Mouse (Mus musculus): ENCODE measurements around the gene Srpk2. TPM values are rescaled to one million over a fixed set of nuclear protein-coding genes. Genes with fewer than 3 reads are reported as not detected.
"Not testable (repeated sequence)": the region's sequence is repeated elsewhere in the genome, so short reads cannot be mapped to it uniquely, and the experiment has no call there.

Gene Srpk2
- polyA plus RNA-seq, 1 experiment, result 166 TPM

DNA sequence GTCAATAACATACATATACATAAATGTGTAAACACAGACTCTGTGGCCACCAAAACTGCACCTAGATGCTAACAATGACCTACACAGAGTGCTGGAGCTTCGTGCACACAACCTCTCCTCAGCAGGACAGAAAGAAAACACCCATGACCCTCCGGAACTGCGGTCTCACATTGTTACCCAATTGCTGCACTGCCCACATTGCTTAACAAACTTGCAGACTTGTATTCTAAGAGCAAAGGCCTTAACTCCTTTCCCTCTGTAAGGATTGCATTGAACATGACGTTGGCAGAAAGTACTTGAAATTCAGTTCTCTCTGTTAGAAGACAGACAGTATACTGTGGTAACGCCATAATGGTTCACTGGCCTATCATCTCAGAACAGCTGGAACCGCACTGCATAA lies 118.0 kb downstream of the Srpk2 start:
- TF ChIP-seq CTCF (IDR thresholded peaks at IDR 0.05; ENCODE audit: insufficient read depth, low read depth, low read length) (no peak), POLR2A (IDR thresholded peaks at IDR 0.05; ENCODE audit: insufficient read depth, low read depth, low read length) (no peak)

DNA sequence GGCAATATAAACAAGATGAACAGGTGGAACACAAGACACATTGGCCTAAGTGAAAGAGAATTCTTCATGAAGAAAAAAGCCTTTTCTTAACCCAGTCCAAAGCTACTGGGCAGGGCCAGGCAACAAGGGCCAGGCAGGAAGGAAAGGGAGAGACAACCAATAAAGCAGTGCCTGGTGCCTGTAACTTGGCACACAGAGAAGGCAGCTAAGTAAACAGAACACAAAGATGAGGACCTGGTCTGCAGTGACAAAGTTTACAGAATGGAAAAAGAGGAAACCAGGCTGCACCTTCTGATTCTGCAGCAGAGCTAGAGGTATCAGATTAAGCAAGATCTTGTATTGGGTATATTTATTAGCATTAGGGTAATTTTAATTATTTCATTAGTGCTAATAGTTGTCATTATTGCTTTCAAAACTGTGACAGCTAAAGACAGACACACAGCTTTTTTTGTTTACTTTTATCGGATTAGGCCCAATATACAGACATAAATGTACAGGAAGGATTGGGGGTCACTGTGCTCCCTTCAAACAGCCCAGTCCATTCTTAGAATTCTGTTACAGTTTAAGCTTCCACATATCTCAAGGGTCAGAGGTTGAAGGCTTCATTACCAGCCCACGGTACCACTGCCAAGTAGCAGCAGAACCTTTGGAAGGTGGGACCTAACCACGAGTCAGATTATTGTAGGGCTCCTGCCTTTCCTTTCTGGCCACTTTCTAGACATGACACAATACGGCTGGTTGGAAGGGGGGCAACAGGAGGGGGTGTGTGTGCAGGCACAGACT lies 121.9 kb downstream of the Srpk2 start:
- 72% methylated on average over 4 of the region's 4 CpGs for WGBS
- H3K4me3 ChIP-seq (ENCODE audit: insufficient read depth, low read depth, low read length), result no peak overlapping the region

More for the DNA sequence above, 118.0 kb downstream of the Srpk2 start:
- no peaks in the 10 kb centered on the region for H3K4me1 ChIP-seq (ENCODE audit: control insufficient read depth, insufficient read depth, low read length)
- 80% methylated on average over 6 of the region's 6 CpGs for WGBS
- H3K27ac ChIP-seq (ENCODE audit: insufficient read depth, low read depth, low read length), result no peak overlapping the region
- no peak overlapping the region for H3K4me3 ChIP-seq (ENCODE audit: insufficient read depth, low read depth, low read length)

DNA sequence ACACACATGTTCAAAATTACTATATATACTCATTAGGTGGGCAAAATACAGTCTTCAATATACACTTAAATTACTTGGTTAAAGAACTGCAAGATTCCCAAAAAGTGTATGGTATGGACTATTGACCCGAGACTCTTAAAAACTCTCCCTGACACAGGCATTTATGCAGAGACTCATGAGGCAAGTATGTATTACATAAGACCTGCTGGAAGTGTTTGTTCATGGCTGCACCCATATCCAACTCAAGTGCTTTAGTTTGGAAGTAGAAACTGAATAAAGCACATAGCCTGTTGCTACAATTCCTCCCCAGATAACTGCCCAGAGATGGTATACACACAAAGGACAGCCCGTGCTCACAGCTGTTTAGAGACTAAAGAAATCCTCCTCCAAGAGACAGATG lies 123.2 kb downstream of the Srpk2 start:
- Histone ChIP-seq H3K27ac (ENCODE audit: insufficient read depth, low read depth, low read length) (no peak overlapping the region), H3K4me1 (ENCODE audit: control insufficient read depth, insufficient read depth, low read length) (no peaks in the 10 kb centered on the region), H3K4me3 (ENCODE audit: insufficient read depth, low read depth, low read length) (no peak overlapping the region)
- no peak for TF ChIP-seq CTCF (IDR thresholded peaks at IDR 0.05; ENCODE audit: insufficient read depth, low read depth, low read length)
- TF ChIP-seq POLR2A (IDR thresholded peaks at IDR 0.05; ENCODE audit: insufficient read depth, low read depth, low read length), result no peak
- 89% methylated on average over 2 of the region's 2 CpGs for WGBS

More for the DNA sequence above, 121.9 kb downstream of the Srpk2 start:
- no peaks in the 10 kb centered on the region for H3K4me1 ChIP-seq (ENCODE audit: control insufficient read depth, insufficient read depth, low read length)
- no peak for TF ChIP-seq CTCF (IDR thresholded peaks at IDR 0.05; ENCODE audit: insufficient read depth, low read depth, low read length)
- TF ChIP-seq POLR2A (IDR thresholded peaks at IDR 0.05; ENCODE audit: insufficient read depth, low read depth, low read length), result no peak
- H3K27ac ChIP-seq (ENCODE audit: insufficient read depth, low read depth, low read length), result no peak overlapping the region

DNA sequence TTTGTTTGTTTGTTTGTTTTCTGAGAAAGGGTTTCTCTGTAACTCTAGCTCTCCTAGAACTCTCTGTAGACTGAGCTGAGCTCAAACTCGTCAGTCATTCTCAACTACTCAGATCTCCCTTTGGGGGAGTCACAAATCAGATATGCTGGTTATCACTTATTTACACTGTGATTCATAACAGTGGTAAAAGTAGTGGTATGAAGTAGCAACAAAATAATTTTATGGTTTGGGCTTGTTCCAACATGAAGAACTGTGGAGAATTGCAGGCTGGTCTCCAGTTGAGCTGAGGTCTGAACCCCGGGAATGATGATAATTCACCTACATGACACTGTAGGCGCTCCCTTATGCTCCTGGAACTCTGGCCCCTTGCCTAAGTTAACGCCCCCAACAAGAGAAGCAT lies 124.2 kb downstream of the Srpk2 start:
- no peak overlapping the region for H3K27ac ChIP-seq (ENCODE audit: insufficient read depth, low read depth, low read length)
- no peak overlapping the region for H3K4me3 ChIP-seq (ENCODE audit: insufficient read depth, low read depth, low read length)
- WGBS, result 90% methylated on average over 4 of the region's 4 CpGs
- no peaks in the 10 kb centered on the region for H3K4me1 ChIP-seq (ENCODE audit: control insufficient read depth, insufficient read depth, low read length)
- TF ChIP-seq POLR2A (IDR thresholded peaks at IDR 0.05; ENCODE audit: insufficient read depth, low read depth, low read length) (no peak), CTCF (IDR thresholded peaks at IDR 0.05; ENCODE audit: insufficient read depth, low read depth, low read length) (no peak)

DNA sequence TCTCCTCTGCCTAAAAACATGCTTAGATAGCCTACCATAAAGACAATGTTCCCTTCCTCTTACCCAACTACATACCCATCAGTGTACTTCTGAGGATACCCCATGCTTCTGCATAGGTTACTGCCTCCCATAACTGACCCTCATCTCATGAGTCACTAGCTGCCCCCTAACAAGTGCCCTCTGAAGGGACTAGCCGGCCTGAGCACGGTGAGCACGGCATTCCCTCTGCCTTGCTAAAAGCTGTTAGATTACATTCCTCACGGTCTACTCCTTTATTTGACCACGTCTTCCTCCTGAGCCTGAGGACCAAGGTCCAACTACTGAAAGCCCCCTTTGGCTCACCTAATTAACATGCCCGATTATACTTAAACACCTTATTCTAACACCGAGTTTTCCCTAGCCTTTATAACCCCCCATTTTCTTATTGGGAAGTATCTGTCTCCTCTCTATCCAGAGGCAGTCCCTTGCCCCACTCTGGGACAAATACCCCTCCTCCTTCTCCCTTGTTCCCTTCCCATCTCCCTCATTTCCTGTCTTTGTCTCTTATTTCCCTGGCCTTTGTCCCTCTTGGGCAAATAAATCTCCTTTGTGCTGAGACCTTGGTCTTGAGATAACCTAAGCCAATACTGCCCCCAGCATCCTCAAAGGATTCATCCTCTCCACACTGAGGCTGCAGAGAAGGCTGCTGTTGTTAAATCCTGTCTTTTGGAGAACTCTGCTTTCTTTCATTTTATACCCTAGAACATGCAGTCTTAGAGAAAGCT lies 128.2 kb downstream of the Srpk2 start:
- TF ChIP-seq CTCF (IDR thresholded peaks at IDR 0.05; ENCODE audit: insufficient read depth, low read depth, low read length) (no peak), POLR2A (IDR thresholded peaks at IDR 0.05; ENCODE audit: insufficient read depth, low read depth, low read length) (no peak)
- WGBS, result 88% methylated on average over 7 of the region's 7 CpGs
- no peaks in the 10 kb centered on the region; the same call in 1 of the 2 replicates for H3K4me1 ChIP-seq (ENCODE audit: control insufficient read depth, insufficient read depth, low read length)
- no peak overlapping the region for H3K4me3 ChIP-seq (ENCODE audit: insufficient read depth, low read depth, low read length)
- no peak overlapping the region for H3K27ac ChIP-seq (ENCODE audit: insufficient read depth, low read depth, low read length)

DNA sequence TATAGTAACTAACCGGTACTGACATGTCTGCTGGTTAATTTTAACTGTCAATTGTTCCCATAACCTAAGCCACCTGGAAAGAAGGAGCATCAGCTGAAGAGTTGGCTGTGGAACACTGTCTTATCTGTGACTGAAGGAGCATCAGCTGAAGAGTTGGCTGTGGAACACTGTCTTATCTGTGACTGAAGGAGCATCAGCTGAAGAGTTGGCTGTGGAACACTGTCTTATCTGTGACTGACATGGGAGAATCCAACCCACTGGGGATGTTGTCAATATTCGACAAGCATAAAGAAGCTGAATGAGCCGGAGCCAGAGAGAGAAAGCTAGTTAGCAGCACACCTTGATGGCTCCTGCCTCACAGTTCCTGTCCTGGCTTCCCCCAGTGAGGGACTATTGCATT lies 131.1 kb downstream of the Srpk2 start:
- not testable (repeated sequence) for H3K27ac ChIP-seq (ENCODE audit: insufficient read depth, low read depth, low read length); H3K4me1 ChIP-seq (ENCODE audit: control insufficient read depth, insufficient read depth, low read length); H3K4me3 ChIP-seq (ENCODE audit: insufficient read depth, low read depth, low read length)
- 76% methylated on average over 3 of the region's 3 CpGs for WGBS

DNA sequence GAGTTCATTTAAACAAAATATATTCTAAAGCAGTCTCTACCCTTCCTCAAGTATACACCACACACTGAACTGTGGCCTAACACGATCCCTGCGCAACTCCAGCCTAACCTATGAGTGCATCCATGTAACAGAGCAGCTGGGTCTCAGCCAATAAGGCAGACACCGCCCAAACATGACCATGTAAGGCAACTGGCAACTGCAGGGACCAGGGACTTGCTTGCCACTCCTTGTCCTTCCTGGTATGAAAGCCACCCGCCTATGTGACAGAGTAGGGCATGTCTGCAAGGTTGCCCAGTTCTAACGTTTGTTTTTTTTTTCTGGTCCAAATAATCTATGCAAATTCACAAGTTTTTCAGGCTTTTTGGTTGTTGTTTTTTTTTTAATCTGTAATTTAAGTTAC lies 132.7 kb downstream of the Srpk2 start:
- Histone ChIP-seq H3K4me3 (ENCODE audit: insufficient read depth, low read depth, low read length) (no peak overlapping the region), H3K27ac (ENCODE audit: insufficient read depth, low read depth, low read length) (no peak overlapping the region), H3K4me1 (ENCODE audit: control insufficient read depth, insufficient read depth, low read length) (no peaks in the 10 kb centered on the region; the same call in 1 of the 2 replicates)
- WGBS, result 78% methylated on average over 5 of the region's 5 CpGs
- TF ChIP-seq CTCF (IDR thresholded peaks at IDR 0.05; ENCODE audit: insufficient read depth, low read depth, low read length) (no peak), POLR2A (IDR thresholded peaks at IDR 0.05; ENCODE audit: insufficient read depth, low read depth, low read length) (no peak)

DNA sequence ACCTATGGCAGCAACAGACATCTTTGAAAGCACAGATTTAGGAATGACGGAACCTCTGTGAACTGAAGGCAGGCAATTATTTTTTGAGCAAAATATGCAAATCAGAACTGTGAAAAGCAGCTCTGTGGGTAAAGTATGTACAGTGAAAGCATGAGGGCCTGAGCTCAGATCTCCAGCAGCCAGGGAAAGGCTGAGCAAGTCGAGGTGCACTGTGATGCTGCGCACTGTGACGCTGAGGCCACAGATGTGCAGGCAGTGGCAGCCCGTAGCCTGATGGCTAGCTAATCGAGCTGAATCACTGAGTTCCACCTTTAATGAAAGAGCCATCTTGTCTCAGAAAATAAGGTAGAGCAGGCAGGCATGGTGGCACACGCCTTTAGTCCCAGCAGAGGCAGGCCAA lies 148.7 kb downstream of the Srpk2 start:
- TF ChIP-seq CTCF (IDR thresholded peaks at IDR 0.05; ENCODE audit: insufficient read depth, low read depth, low read length) (no peak), POLR2A (IDR thresholded peaks at IDR 0.05; ENCODE audit: insufficient read depth, low read depth, low read length) (no peak)
- WGBS, result 59% methylated on average over 7 of the region's 7 CpGs
- Histone ChIP-seq H3K4me3 (ENCODE audit: insufficient read depth, low read depth, low read length) (no peak overlapping the region), H3K4me1 (ENCODE audit: control insufficient read depth, insufficient read depth, low read length) (peaks cover 5% of the 10 kb centered on the region), H3K27ac (ENCODE audit: insufficient read depth, low read depth, low read length) (no peak overlapping the region)

DNA sequence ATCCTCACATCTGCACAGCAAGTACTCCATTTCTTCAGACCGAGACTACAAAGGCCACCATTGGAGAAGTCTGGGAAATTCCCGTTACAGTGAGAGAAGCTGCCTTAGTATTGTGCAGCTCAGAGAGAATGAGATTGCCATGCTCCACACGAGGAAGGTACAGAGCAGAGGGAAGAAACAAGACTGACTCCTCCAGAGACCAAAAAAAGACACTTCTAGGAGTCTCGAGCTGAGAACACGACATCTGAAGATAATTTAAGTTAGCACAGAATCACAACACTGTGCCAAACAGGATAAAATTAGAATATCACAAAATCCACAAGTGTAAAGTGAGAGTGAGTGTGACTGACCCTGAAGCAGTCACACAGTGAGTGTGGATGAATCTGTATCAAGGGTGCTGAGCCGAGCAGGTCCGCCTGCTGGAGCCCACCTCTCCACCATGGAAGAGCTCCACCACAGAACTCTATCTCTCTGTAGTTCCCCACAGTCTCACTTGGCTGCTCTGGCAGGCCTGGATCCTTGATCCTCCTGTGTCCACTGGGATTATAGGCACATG lies 152.8 kb downstream of the Srpk2 start:
- Histone ChIP-seq H3K27ac (ENCODE audit: insufficient read depth, low read depth, low read length) (no peak overlapping the region), H3K4me1 (ENCODE audit: control insufficient read depth, insufficient read depth, low read length) (peaks cover 5% of the 10 kb centered on the region), H3K4me3 (ENCODE audit: insufficient read depth, low read depth, low read length) (no peak overlapping the region)
- 65% methylated on average over 7 of the region's 7 CpGs for WGBS
- TF ChIP-seq POLR2A (IDR thresholded peaks at IDR 0.05; ENCODE audit: insufficient read depth, low read depth, low read length), result no peak
- no peak for TF ChIP-seq CTCF (IDR thresholded peaks at IDR 0.05; ENCODE audit: insufficient read depth, low read depth, low read length)

Data from olfactory bulb, adult 2 months (tissue).